Mouse (Mus musculus): ENCODE measurements around the gene Dync1i1. TPM values are rescaled to one million over a fixed set of nuclear protein-coding genes. Genes with fewer than 3 reads are reported as not detected.

Gene Dync1i1
- total and polyA plus RNA-seq, 3 experiments = not detected

DNA sequence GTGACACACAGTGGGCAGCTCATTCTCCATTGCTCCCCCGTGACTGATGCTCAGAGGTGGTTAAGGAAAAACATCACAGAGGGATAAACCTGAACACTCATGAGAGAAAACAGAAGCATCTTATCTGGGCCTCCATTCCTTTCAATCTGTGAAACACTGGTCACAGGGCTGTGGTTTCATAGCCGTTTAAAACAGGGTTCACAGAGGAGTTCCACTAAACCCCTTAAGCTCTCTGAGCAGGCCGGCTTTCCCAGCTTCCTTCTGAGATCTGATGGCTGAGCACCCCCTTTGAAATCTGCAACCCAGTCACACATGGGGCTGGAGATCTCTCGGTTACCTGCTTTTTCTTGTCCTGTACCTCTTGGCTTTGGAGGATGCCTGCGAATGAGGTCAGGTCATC is 117.0 kb downstream of the Dync1i1 start:
- no peak for DNase-seq (ENCODE audit: low read depth, low spot score)
- no peaks in the 10 kb centered on the region for H3K4me1 ChIP-seq (ENCODE audit: control insufficient read depth in 1 of 2, insufficient read depth in 2 of 2, low read length in 2 of 2)
- no peak overlapping the region for H3K4me3 ChIP-seq (ENCODE audit: control insufficient read depth in 1 of 2, insufficient read depth in 1 of 2, low read depth in 2 of 2, low read length in 2 of 2)
- no peak for TF ChIP-seq ZC3H11A (IDR thresholded peaks at IDR 0.05; ENCODE audit: low read depth, low read length)
- no peak for TF ChIP-seq CTCF (IDR thresholded peaks at IDR 0.05 in 2 of 3, conservative IDR thresholded peaks at IDR 0.05 in 1 of 3; ENCODE audit: control insufficient read depth in 1 of 3, insufficient read depth in 1 of 3, low read depth in 2 of 3, low read length in 3 of 3, poor library complexity in 1 of 3, severe bottlenecking in 1 of 3)
- no peak for TF ChIP-seq JUND (IDR thresholded peaks at IDR 0.05; ENCODE audit: low read depth, low read length)
- no peak for TF ChIP-seq MAFK (IDR thresholded peaks at IDR 0.05; ENCODE audit: borderline replicate concordance, low read depth, low read length)
- no peak for TF ChIP-seq MAX (IDR thresholded peaks at IDR 0.05; ENCODE audit: low read length)
- TF ChIP-seq HCFC1 (IDR thresholded peaks at IDR 0.05; ENCODE audit: low read depth, low read length) = no peak
- TF ChIP-seq MEF2A (IDR thresholded peaks at IDR 0.05; ENCODE audit: extremely low read depth, insufficient replicate concordance, low read depth, low read length, poor library complexity, severe bottlenecking) = no peak
- TF ChIP-seq RCOR1 (IDR thresholded peaks at IDR 0.05; ENCODE audit: low read depth, low read length) = no peak
- no peak for TF ChIP-seq MYC (IDR thresholded peaks at IDR 0.05; ENCODE audit: low read depth, low read length)
- no peak for TF ChIP-seq ELF1 (IDR thresholded peaks at IDR 0.05; ENCODE audit: low read depth, low read length)
- no peak for TF ChIP-seq NRF1 (IDR thresholded peaks at IDR 0.05; ENCODE audit: insufficient read depth, low read depth, low read length, poor library complexity, severe bottlenecking)
- H3K9me3 ChIP-seq (replicated peaks; ENCODE audit: insufficient read depth, low read length) = no peaks in the 10 kb centered on the region
- H3K9ac ChIP-seq (ENCODE audit: control insufficient read depth, low read depth, low read length, poor library complexity, severe bottlenecking) = no peak overlapping the region
- no peak overlapping the region for H3K27ac ChIP-seq (ENCODE audit: control insufficient read depth, low read depth, low read length)
- H3K79me2 ChIP-seq (ENCODE audit: control insufficient read depth, insufficient read depth, low read length, poor library complexity) = no peaks in the 10 kb centered on the region
- H3K36me3 ChIP-seq (ENCODE audit: control insufficient read depth in 1 of 2, insufficient read depth in 2 of 2, low read length in 2 of 2) = no peaks in the 10 kb centered on the region
- no peaks in the 10 kb centered on the region; a peak in 1 of 4 replicates for H3K27me3 ChIP-seq (ENCODE audit: control insufficient read depth in 1 of 2, insufficient read depth in 2 of 2, low read length in 2 of 2)

DNA sequence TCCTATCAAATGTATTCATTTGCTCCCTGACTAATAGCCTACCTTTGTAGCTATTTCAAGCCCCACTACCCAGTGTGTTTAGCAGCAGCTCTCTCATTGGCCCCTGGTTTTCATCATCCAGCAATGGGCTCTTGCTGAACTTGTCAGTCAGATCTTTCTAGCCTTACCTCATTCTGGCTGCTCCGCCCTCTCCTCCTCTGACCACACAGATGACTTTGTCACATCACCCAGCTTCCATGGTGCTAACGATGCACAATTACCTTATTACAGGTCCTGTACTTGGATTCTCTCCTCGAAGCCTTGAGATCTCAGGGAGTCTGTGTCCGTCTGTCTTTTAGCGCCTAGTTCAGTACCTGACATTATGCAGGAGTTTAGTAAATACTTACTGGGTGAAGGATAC is 120.7 kb downstream of the Dync1i1 start:
- TF ChIP-seq KAT2A (conservative IDR thresholded peaks at IDR 0.05; ENCODE audit: low read depth, low read length) (no peak), MAZ (IDR thresholded peaks at IDR 0.05; ENCODE audit: low read depth, low read length) (no peak), HCFC1 (IDR thresholded peaks at IDR 0.05; ENCODE audit: low read depth, low read length) (no peak), EP300 (IDR thresholded peaks at IDR 0.05; ENCODE audit: low read depth in 1 of 2, low read length in 2 of 2) (no peak), RAD21 (IDR thresholded peaks at IDR 0.05; ENCODE audit: low read depth, low read length) (no peak), ZMIZ1 (IDR thresholded peaks at IDR 0.05; ENCODE audit: low read depth, low read length) (no peak), UBTF (IDR thresholded peaks at IDR 0.05; ENCODE audit: borderline replicate concordance, insufficient read depth, low read depth, low read length) (no peak), MYB (IDR thresholded peaks at IDR 0.05; ENCODE audit: low read depth, low read length) (no peak), MYC (IDR thresholded peaks at IDR 0.05; ENCODE audit: low read depth, low read length) (no peak), SMC3 (IDR thresholded peaks at IDR 0.05; ENCODE audit: low read depth, low read length) (no peak), MAFK (IDR thresholded peaks at IDR 0.05; ENCODE audit: borderline replicate concordance, low read depth, low read length) (no peak), MEF2A (IDR thresholded peaks at IDR 0.05; ENCODE audit: extremely low read depth, insufficient replicate concordance, low read depth, low read length, poor library complexity, severe bottlenecking) (no peak), POLR2AphosphoS5 (IDR thresholded peaks at IDR 0.05; ENCODE audit: borderline replicate concordance, low read depth, low read length) (no peak), USF2 (IDR thresholded peaks at IDR 0.05; ENCODE audit: borderline replicate concordance in 1 of 2, insufficient read depth in 1 of 2, low read depth in 1 of 2, low read length in 2 of 2) (no peak), ZKSCAN1 (IDR thresholded peaks at IDR 0.05; ENCODE audit: low read depth, low read length) (no peak), GATA1 (IDR thresholded peaks at IDR 0.05; ENCODE audit: low read depth, low read length) (no peak), NRF1 (IDR thresholded peaks at IDR 0.05; ENCODE audit: insufficient read depth, low read depth, low read length, poor library complexity, severe bottlenecking) (no peak)
- H3K4me1 ChIP-seq (ENCODE audit: control insufficient read depth in 1 of 2, insufficient read depth in 2 of 2, low read length in 2 of 2) = no peaks in the 10 kb centered on the region
- no peaks in the 10 kb centered on the region for H3K79me2 ChIP-seq (ENCODE audit: control insufficient read depth, insufficient read depth, low read length, poor library complexity)
- DNase-seq (ENCODE audit: low read depth, low spot score) = no peak
- H3K36me3 ChIP-seq (ENCODE audit: control insufficient read depth in 1 of 2, insufficient read depth in 2 of 2, low read length in 2 of 2) = no peaks in the 10 kb centered on the region
- H3K9ac ChIP-seq (ENCODE audit: control insufficient read depth, low read depth, low read length, poor library complexity, severe bottlenecking) = no peak overlapping the region
- no peak overlapping the region for H3K4me3 ChIP-seq (ENCODE audit: control insufficient read depth in 1 of 2, insufficient read depth in 1 of 2, low read depth in 2 of 2, low read length in 2 of 2)
- H3K9me3 ChIP-seq (replicated peaks; ENCODE audit: insufficient read depth, low read length) = no peaks in the 10 kb centered on the region
- no peaks in the 10 kb centered on the region; a peak in 1 of 4 replicates for H3K27me3 ChIP-seq (ENCODE audit: control insufficient read depth in 1 of 2, insufficient read depth in 2 of 2, low read length in 2 of 2)
- no peak overlapping the region for H3K27ac ChIP-seq (ENCODE audit: control insufficient read depth, low read depth, low read length)
